In the genomic region with DNA sequence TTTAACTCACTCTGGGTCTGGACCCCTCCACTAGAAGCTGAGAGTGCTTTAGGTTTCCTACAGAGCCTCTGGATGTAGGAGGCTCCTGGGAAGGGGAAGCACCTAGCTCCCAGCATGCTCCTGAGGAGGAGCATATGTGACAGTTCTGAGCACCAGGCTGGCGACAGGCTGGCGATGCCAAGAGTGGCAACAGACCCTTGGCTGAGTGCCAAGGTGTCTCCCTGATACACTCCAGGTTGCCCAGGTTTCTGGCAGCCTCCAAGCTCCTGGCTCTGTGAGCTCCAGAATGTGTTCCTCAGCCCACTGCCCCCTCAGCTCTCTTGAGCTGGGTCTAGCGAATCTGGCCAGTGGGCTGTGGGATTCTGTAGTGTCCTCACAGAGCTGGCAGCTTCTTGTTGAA, we compare ENCODE assay signal across 14 mouse cellular contexts. TPM values are rescaled to one million over a fixed set of nuclear protein-coding genes. Genes with fewer than 3 reads are reported as not detected.
DNase-seq lines count a peak whose midpoint lies in the region; ATAC-seq lines count a peak whose summit lies in the region.
"Had no signal": no experiment of that assay in that cellular context is flagged by ENCODE, and none has a peak within 500 bp of the region (broad histone marks: within the 10 kb centered on the region; RNA-seq: fewer than 3 reads in every experiment).

No protein-coding gene starts in this region.

- H3K4me2 ChIP-seq in intestine, embryonic 14.5 days (ENCODE audit: low read length): no peak overlapping the region
- H3K4me2 ChIP-seq in intestine, embryonic 15.5 days (replicated peaks): no peak overlapping the region
- no peak overlapping the region for H3K4me2 ChIP-seq in heart, embryonic 12.5 days
- H3K4me2 ChIP-seq: embryonic facial prominence, embryonic 13.5 days had no signal

- H3K27ac ChIP-seq in intestine, embryonic 14.5 days (ENCODE audit: low read depth): no peak overlapping the region
- H3K27ac ChIP-seq in intestine, embryonic 15.5 days: no peak overlapping the region
- 0 out of 2 replicates have a peak overlapping the region, but pooled peaks have one; percentile 36 for H3K27ac ChIP-seq in heart, embryonic 12.5 days (ENCODE audit: poor library complexity, severe bottlenecking)
- H3K27ac ChIP-seq: embryonic facial prominence, embryonic 13.5 days; macrophage had no signal

- DNase-seq in intestine, embryonic 14.5 days (ENCODE audit: low spot score): no peak
- peak; percentile 27 for DNase-seq in right cerebral cortex, postnatal 25 days
- DNase-seq in right cerebral cortex, adult 18-20 months: no peak
- no peak for DNase-seq in adrenal gland, postnatal 10 days
- DNase-seq in right cerebral cortex, postnatal 4 days: no peak
- no peak for DNase-seq in kidney, postnatal 25 days
- DNase-seq: adrenal gland, postnatal 25 days; thymus, adult 18-20 months had no signal

- H3K4me3 ChIP-seq in intestine, embryonic 14.5 days (ENCODE audit: low read depth, low read length): no peak overlapping the region
- no peak overlapping the region for H3K4me3 ChIP-seq in intestine, embryonic 15.5 days (replicated peaks)
- H3K4me3 ChIP-seq in heart, embryonic 12.5 days: no peak overlapping the region
- H3K4me3 ChIP-seq: embryonic facial prominence, embryonic 13.5 days had no signal

- H3K4me1 ChIP-seq in intestine, embryonic 14.5 days (replicated peaks; ENCODE audit: control insufficient read depth, insufficient read depth, low read length): peaks cover 13% of the 10 kb centered on the region; the same call in 1 of the 2 replicates
- peaks cover 9% of the 10 kb centered on the region; the same call in 1 of the 2 replicates for H3K4me1 ChIP-seq in intestine, embryonic 15.5 days (replicated peaks)
- peaks cover 30% of the 10 kb centered on the region for H3K4me1 ChIP-seq in heart, embryonic 12.5 days (replicated peaks)

- H3K9ac ChIP-seq in intestine, embryonic 14.5 days (ENCODE audit: low read length): 0 out of 2 replicates have a peak overlapping the region, but pooled peaks have one; percentile 8
- no peak overlapping the region; the same call in 1 of the 2 replicates for H3K9ac ChIP-seq in intestine, embryonic 15.5 days
- H3K9ac ChIP-seq in heart, embryonic 12.5 days: 0 out of 2 replicates have a peak overlapping the region, but pooled peaks have one; percentile 12
- H3K9ac ChIP-seq: embryonic facial prominence, embryonic 13.5 days had no signal

- 30% methylated on average over 3 of the region's 3 CpGs for WGBS in intestine, embryonic 14.5 days
- 43% methylated on average over 3 of the region's 3 CpGs for WGBS in intestine, embryonic 15.5 days
- WGBS in heart, embryonic 12.5 days: 30% methylated on average over 3 of the region's 3 CpGs

- no peaks in the 10 kb centered on the region for H3K9me3 ChIP-seq in intestine, embryonic 14.5 days (ENCODE audit: control insufficient read depth, low read length)
- no peaks in the 10 kb centered on the region for H3K9me3 ChIP-seq in intestine, embryonic 15.5 days
- no peaks in the 10 kb centered on the region for H3K9me3 ChIP-seq in heart, embryonic 12.5 days (replicated peaks)
- H3K9me3 ChIP-seq: embryonic facial prominence, embryonic 13.5 days had no signal

- ATAC-seq in intestine, embryonic 14.5 days (replicated peaks; ENCODE audit: low FRiP score, low TSS enrichment, low read depth): no peak
- no peak for ATAC-seq in intestine, embryonic 15.5 days
- ATAC-seq in heart, embryonic 12.5 days (ENCODE audit: insufficient number of reproducible peaks, low FRiP score): 0 out of 2 replicates have a peak, but pooled peaks have one; percentile 36

- no peaks in the 10 kb centered on the region for H3K36me3 ChIP-seq in intestine, embryonic 14.5 days (ENCODE audit: control insufficient read depth, insufficient read depth, low read length)
- no peaks in the 10 kb centered on the region for H3K36me3 ChIP-seq in intestine, embryonic 15.5 days
- H3K36me3 ChIP-seq in heart, embryonic 12.5 days: no peaks in the 10 kb centered on the region
- H3K36me3 ChIP-seq: embryonic facial prominence, embryonic 13.5 days had no signal

- H3K27me3 ChIP-seq in intestine, embryonic 14.5 days (replicated peaks; ENCODE audit: control insufficient read depth, insufficient read depth, low read length): peaks cover 9% of the 10 kb centered on the region; the same call in 1 of the 2 replicates
- H3K27me3 ChIP-seq in intestine, embryonic 15.5 days (replicated peaks): peaks cover 3% of the 10 kb centered on the region; the same call in 1 of the 2 replicates
- peaks cover 77% of the 10 kb centered on the region for H3K27me3 ChIP-seq in heart, embryonic 12.5 days (replicated peaks)

RNA-seq across cellular contexts. Expression of a gene that starts 2.9 kb away (rescaled TPM):
- polyA plus RNA-seq in intestine, embryonic 14.5 days (2014; fragmentation: Nextera tagmentation; extraction: Ambion mirVana): 0.22 TPM in 1 of 2 replicates, not detected in the other
- 0.23 and 0.24 TPM in 2 replicates for polyA plus RNA-seq in intestine, embryonic 15.5 days (2015; fragmentation: Nextera tagmentation; extraction: Ambion mirVana)
- polyA plus RNA-seq in heart, embryonic 12.5 days (2016; fragmentation: Nextera tagmentation; extraction: Ambion mirVana): 0.13 TPM in 1 of 2 replicates, not detected in the other
- under 1 TPM; 0.39 to 0.42 TPM for total RNA-seq in adrenal gland, postnatal 10 days (2021)
- total RNA-seq: granulocyte monocyte progenitor cell, adult 5-6 weeks; neutrophil, adult 5-6 weeks had no signal
- polyA plus RNA-seq: embryonic facial prominence, embryonic 13.5 days; macrophage had no signal

RNA-seq across cellular contexts. Expression of a gene that starts 10.4 kb away (rescaled TPM):
- polyA plus RNA-seq in intestine, embryonic 14.5 days (2014; fragmentation: Nextera tagmentation; extraction: Ambion mirVana): 30.1 and 34.9 TPM in 2 replicates
- 22.0 and 22.3 TPM in 2 replicates for polyA plus RNA-seq in intestine, embryonic 15.5 days (2015; fragmentation: Nextera tagmentation; extraction: Ambion mirVana)
- polyA plus RNA-seq in heart, embryonic 12.5 days (2016; fragmentation: Nextera tagmentation; extraction: Ambion mirVana): 30.4 and 32.4 TPM in 2 replicates
- total RNA-seq in adrenal gland, postnatal 10 days (2021): 10 to 100 TPM; 58.9 to 63.4 TPM

RNA-seq across cellular contexts. Expression of a gene that starts 31.0 kb away (rescaled TPM):
- polyA plus RNA-seq in intestine, embryonic 14.5 days (2014; fragmentation: Nextera tagmentation; extraction: Ambion mirVana): 16.7 and 17.5 TPM in 2 replicates
- polyA plus RNA-seq in intestine, embryonic 15.5 days (2015; fragmentation: Nextera tagmentation; extraction: Ambion mirVana): 15.7 and 21.4 TPM in 2 replicates
- polyA plus RNA-seq in heart, embryonic 12.5 days (2016; fragmentation: Nextera tagmentation; extraction: Ambion mirVana): 5.5 and 6.9 TPM in 2 replicates
- 10 to 100 TPM; 21.3 to 27.1 TPM for total RNA-seq in adrenal gland, postnatal 10 days (2021)

RNA-seq across cellular contexts. Expression of a gene that starts 46.5 kb away (rescaled TPM):
- 0.66 and 1.1 TPM in 2 replicates for polyA plus RNA-seq in intestine, embryonic 14.5 days (2014; fragmentation: Nextera tagmentation; extraction: Ambion mirVana)
- 1.2 and 1.4 TPM in 2 replicates for polyA plus RNA-seq in intestine, embryonic 15.5 days (2015; fragmentation: Nextera tagmentation; extraction: Ambion mirVana)
- polyA plus RNA-seq in heart, embryonic 12.5 days (2016; fragmentation: Nextera tagmentation; extraction: Ambion mirVana): 0.09 TPM in 1 of 2 replicates, not detected in the other
- total RNA-seq in adrenal gland, postnatal 10 days (2021): 1 to 10 TPM; 1.9 TPM
- total RNA-seq: granulocyte monocyte progenitor cell, adult 5-6 weeks had no signal

RNA-seq across cellular contexts. Expression of a gene that starts 55.2 kb away (rescaled TPM):
- polyA plus RNA-seq in intestine, embryonic 14.5 days (2014; fragmentation: Nextera tagmentation; extraction: Ambion mirVana): 3.5 and 4.3 TPM in 2 replicates
- 8.0 and 8.2 TPM in 2 replicates for polyA plus RNA-seq in intestine, embryonic 15.5 days (2015; fragmentation: Nextera tagmentation; extraction: Ambion mirVana)
- polyA plus RNA-seq in heart, embryonic 12.5 days (2016; fragmentation: Nextera tagmentation; extraction: Ambion mirVana): 3.8 and 4.8 TPM in 2 replicates
- total RNA-seq in adrenal gland, postnatal 10 days (2021): 1 to 10 TPM; 7.0 to 9.9 TPM
